Mouse (Mus musculus): Measurements from ENCODE around the gene Gsg1l2.

Gsg1l2 gene

DNA sequence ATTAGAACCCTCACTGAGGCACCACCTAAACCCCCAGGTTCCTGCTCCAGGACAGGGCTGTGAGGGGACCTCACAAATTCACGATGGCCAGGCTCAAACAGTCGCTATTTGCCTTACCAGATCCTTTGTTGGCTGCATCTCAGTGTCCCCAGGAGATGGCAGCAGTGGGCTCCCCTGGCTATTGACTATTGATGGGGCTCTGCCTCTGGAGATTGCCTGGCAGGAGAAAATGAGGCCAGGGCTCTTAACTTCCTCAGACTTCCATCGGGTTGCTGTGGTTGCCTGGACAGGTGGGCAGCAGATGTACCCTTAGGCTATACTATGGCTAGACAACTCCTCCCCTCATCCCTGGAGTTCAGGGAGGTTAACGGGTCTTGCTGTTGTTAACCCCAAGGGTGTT, 45.8 kb downstream of the Gsg1l2 start:
- DNase-seq, result peak; percentile 4 to 62

GRCm38 (mm10) chr11:67821560-67821959, 47.2 kb downstream of the Gsg1l2 start:
- DNase-seq, result no peak

DNA sequence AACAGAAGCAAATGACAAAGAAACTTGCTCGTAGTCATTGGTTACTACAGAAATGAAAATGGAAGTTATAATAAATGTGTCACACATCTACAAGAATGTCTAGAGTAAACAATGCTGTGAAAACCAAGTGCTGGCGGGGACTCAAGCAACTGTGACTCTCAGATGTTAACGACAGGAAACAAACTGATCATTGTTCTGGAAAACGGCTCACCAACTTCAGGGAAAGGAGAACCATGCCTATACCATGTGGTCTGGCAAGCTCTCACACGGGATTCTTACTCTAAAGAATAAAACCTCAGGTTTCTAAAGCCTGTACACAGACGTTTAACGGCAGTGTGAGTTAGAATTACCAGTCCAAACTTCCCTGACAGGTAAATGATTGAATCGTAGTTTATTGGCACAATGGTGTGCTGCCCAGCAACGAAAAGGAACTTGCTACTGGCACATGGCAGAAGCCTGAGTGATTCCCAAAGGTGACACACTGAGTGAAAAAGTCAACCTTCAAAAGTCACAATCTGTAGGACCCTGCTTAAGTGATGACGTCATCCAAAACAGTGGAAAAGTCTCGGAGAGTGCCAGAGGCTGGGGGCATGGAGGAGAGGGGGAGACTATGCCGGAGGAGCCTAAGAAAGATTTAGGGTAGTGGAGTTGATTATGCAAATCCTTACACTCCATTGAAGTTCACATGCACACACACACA, 54.1 kb downstream of the Gsg1l2 start:
- DNase-seq, result peak in 1 of 2 experiments; percentile 9

- DNase-seq, result no peak
Measured at GRCm38 (mm10) chr11:67829530-67829929, 55.1 kb downstream of the Gsg1l2 start.

DNA sequence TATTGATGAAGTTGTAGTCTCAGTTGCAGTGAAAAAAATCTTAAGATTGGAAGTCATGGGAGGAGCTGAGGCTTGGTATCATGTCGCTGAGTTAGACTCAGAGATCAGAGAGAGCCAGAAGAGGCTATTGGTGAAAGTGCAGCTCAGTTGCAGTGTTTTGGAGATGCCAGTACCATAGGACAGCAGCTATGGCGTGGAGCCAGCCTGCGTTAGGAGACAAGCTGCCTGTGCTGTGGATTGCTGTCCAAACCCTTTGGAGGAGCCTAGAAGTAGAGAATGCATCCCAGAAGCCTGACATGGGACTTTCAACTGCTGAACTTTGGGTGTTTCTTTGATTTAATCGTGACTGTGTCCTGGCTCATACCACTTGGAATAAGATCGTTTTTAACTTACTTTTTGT, 57.4 kb downstream of the Gsg1l2 start:
- peak in 1 of 2 experiments; percentile 9 for DNase-seq

GRCm38 (mm10) chr11:67835408-67836078, 61.1 kb downstream of the Gsg1l2 start:
- no peak for DNase-seq

Measured in kidney, postnatal 36 days (tissue).